Mouse (Mus musculus): ENCODE results near the gene Pcbp3. TPM values are rescaled to one million over a fixed set of nuclear protein-coding genes. Genes with fewer than 3 reads are reported as not detected.

Gene Pcbp3
- polyA plus RNA-seq, 1 experiment from 2014 or later = 11.8 TPM

DNA sequence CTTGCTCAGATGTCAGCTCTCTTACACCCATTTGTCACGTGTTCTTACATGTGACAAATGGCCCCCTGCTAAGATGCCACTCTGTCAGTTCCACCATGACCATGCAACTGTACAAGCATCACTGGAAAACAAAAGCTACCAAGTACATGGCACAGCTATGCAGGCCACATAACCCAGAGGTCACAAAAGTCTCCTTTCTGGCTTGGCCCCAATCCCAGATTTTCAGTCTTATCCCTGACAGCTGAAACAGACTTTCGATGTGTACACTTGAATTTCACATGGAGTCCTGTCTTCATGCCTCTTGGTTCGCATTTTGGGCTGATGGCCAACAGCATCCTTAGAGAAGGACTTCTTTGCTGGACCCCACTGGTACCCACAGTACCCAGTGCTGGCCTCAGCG is 116.8 kb downstream of the Pcbp3 start:
- H3K36me3 ChIP-seq = no peaks in the 10 kb centered on the region
- H3K9ac ChIP-seq = no peak overlapping the region
- no peak for ATAC-seq (ENCODE audit: extremely low read depth, insufficient number of reproducible peaks, low FRiP score, low TSS enrichment)
- peaks cover 7% of the 10 kb centered on the region; the same call in 1 of the 2 replicates for H3K4me1 ChIP-seq
- no peak overlapping the region for H3K4me3 ChIP-seq
- 60% methylated on average over 4 of the region's 4 CpGs for WGBS
- H3K4me2 ChIP-seq = no peak overlapping the region
- no peaks in the 10 kb centered on the region for H3K27me3 ChIP-seq (replicated peaks)
- H3K9me3 ChIP-seq = no peaks in the 10 kb centered on the region
- no peak overlapping the region for H3K27ac ChIP-seq (replicated peaks)

DNA sequence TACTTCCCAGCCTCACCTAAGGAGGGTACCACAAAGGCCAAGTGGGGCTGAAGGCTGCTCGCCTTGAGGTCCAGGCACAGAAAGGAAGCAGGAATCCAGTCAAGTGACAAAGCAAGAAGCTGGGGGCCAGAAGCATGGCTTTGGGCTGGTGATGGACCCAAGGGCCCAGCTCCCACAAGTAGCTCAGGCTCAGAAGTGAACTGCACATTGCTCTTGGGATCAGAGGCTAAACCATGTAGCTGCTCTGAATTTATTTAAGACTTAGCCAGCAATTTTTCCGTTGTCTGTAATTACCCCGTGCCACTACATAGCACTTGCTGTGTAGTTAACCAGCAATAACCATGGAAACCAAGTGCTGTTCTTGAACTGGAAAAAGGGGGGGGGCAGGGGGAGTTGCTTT is 117.3 kb downstream of the Pcbp3 start:
- Histone ChIP-seq H3K4me2 (no peak overlapping the region), H3K27ac (replicated peaks) (no peak overlapping the region), H3K9me3 (no peaks in the 10 kb centered on the region), H3K9ac (no peak overlapping the region), H3K4me1 (peaks cover 7% of the 10 kb centered on the region; the same call in 1 of the 2 replicates), H3K27me3 (replicated peaks) (no peaks in the 10 kb centered on the region), H3K4me3 (no peak overlapping the region), H3K36me3 (no peaks in the 10 kb centered on the region)
- ATAC-seq (ENCODE audit: extremely low read depth, insufficient number of reproducible peaks, low FRiP score, low TSS enrichment) = no peak
- WGBS = 79% methylated on average over 3 of the region's 3 CpGs

DNA sequence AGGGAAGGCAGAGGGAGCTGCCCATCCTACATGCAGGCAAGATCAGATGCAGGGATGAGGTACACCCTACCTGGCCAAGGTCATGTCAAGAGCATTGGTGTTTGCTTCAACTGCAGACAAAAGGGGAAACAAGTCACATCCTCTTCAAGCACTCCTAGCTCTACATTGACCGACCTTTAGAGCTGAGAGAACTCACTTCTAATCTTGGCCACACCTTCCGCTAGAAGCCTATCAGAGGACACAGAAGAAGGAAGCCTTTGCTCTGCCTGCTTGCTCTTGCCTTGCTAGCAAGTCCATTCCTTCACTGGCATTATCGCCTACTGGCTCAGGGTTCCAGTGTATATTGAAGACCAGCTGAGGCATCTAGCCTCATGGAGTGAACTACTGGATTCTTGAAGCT is 119.6 kb downstream of the Pcbp3 start:
- Histone ChIP-seq H3K27ac (replicated peaks) (no peak overlapping the region), H3K4me1 (peaks cover 7% of the 10 kb centered on the region; the same call in 1 of the 2 replicates)
- no peak for ATAC-seq (ENCODE audit: extremely low read depth, insufficient number of reproducible peaks, low FRiP score, low TSS enrichment)

DNA sequence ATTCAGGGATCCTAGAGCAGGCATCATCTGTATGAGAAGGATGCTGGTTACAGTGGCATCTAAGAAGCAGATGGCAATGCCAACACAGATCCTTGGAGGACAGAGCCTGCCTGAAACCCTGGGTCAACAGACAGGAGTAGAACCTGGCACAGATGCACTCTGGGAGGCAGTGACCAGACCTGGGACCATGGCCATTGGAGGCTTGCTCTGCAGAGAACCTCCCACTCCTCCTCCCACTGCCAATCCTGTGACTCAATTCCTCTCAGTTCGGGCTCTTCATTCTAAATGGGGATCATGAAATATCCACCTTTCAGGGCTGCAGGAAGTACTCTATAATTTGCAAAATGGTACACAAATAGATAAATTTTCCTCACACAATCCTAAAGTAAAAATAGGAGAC is 120.5 kb downstream of the Pcbp3 start:
- no peak for ATAC-seq (ENCODE audit: extremely low read depth, insufficient number of reproducible peaks, low FRiP score, low TSS enrichment)
- Histone ChIP-seq H3K4me2 (no peak overlapping the region), H3K4me1 (peaks cover 7% of the 10 kb centered on the region; the same call in 1 of the 2 replicates), H3K9me3 (no peaks in the 10 kb centered on the region), H3K27me3 (replicated peaks) (no peaks in the 10 kb centered on the region), H3K9ac (no peak overlapping the region), H3K27ac (replicated peaks) (no peak overlapping the region), H3K4me3 (no peak overlapping the region), H3K36me3 (no peaks in the 10 kb centered on the region)
- 71% methylated on average over 1 of the region's 1 CpGs for WGBS

More for the DNA sequence above, 119.6 kb downstream of the Pcbp3 start:
- H3K27me3 ChIP-seq (replicated peaks) = no peaks in the 10 kb centered on the region
- H3K9ac ChIP-seq = no peak overlapping the region
- no peak overlapping the region for H3K4me3 ChIP-seq
- no peaks in the 10 kb centered on the region for H3K9me3 ChIP-seq
- H3K4me2 ChIP-seq = no peak overlapping the region
- no peaks in the 10 kb centered on the region for H3K36me3 ChIP-seq
- WGBS = 73% methylated on average over 3 of the region's 3 CpGs

DNA sequence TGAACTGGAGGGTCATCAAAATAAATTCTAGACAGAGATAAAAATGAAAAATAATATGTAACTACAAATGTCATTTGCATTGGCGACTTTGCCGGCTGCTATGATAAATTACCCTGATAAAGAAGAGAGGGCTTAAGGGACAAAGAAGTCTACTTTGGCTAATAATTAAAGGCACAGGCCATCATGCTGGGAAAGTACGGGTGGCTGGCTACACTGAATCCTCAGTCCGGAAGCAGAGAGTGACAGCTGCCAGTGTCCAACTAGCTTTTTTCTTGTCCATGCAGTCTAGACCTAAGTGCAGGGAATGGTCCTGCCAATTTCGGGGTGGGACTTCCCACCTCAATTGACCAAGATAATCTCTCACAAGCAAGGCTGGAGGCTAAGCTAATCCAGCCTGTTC is 121.1 kb downstream of the Pcbp3 start:
- Histone ChIP-seq H3K27ac (replicated peaks) (no peak overlapping the region), H3K4me1 (peaks cover 11% of the 10 kb centered on the region), H3K4me2 (no peak overlapping the region), H3K9me3 (no peaks in the 10 kb centered on the region), H3K27me3 (replicated peaks) (no peaks in the 10 kb centered on the region), H3K9ac (no peak overlapping the region), H3K36me3 (no peaks in the 10 kb centered on the region), H3K4me3 (no peak overlapping the region)
- 67% methylated on average over 5 of the region's 5 CpGs for WGBS
- no peak for ATAC-seq (ENCODE audit: extremely low read depth, insufficient number of reproducible peaks, low FRiP score, low TSS enrichment)

DNA sequence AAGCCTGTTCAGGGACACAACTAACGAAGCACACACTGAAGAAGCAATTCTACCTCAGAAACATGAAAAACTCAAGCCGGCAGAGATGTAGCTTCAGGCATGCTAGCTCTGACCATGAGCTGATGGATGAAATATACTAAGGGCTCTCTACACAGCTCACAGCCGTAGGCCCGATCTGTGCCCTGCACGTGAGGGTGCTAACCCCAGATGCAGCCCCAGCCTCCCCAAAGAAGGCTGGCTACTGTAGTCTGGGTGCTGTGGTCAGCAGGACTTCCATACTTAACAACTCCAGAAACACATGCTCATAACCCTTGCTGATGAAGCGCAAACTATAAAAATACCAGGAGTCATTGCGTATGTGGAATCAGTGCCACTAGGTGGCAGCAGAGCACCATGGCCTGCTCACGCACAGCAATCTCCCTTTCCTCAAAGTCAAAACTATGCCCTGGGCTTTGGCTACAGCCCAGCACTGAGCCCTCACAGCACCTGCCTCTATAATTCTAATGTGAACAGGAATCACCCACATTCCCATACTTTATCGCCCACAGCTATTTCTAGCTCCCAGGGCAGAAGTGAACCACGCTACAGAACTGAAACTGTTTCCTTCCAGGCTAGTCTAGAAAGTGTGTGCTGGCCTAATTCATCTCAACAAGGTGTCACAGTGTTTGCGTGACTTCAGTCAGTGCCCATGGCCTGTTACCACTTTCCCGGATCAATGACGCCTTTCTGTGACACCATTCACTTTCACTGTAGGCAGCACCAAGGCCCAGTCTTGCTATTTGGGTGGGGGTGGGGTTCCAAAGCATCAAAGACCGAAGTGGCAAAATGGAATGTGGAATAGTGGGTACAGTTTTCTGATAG is 126.0 kb downstream of the Pcbp3 start:
- no peaks in the 10 kb centered on the region for H3K9me3 ChIP-seq
- ATAC-seq (ENCODE audit: extremely low read depth, insufficient number of reproducible peaks, low FRiP score, low TSS enrichment) = no peak
- no peaks in the 10 kb centered on the region for H3K36me3 ChIP-seq
- H3K4me3 ChIP-seq = no peak overlapping the region
- H3K27me3 ChIP-seq (replicated peaks) = no peaks in the 10 kb centered on the region; the same call in 1 of the 2 replicates
- H3K9ac ChIP-seq = no peak overlapping the region
- no peak overlapping the region for H3K27ac ChIP-seq (replicated peaks)
- 54% methylated on average over 14 of the region's 14 CpGs for WGBS
- no peak overlapping the region for H3K4me2 ChIP-seq
- peaks cover 3% of the 10 kb centered on the region; the same call in 1 of the 2 replicates for H3K4me1 ChIP-seq

DNA sequence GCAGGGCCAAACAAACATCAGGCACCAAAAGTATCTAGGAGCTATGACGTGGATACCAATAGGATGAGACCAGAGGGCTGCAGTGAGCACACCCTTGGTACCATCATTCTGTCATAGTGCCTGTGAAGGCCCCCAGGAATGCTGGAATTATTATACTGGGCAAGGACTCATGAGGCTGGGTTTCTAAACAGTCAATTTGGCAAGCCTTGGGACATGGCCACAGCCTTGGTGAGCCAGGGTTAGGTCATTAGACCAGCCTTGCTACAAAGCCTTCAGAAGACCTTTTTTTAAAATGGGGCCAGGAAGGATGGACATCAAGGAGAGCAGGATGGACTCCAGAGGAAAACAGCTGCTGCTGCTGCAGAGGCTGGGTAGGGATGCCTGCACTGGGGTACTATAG is 128.8 kb downstream of the Pcbp3 start:
- ATAC-seq (ENCODE audit: extremely low read depth, insufficient number of reproducible peaks, low FRiP score, low TSS enrichment) = no peak
- H3K4me3 ChIP-seq = no peak overlapping the region
- WGBS = 48% methylated on average over 1 of the region's 1 CpGs
- H3K27me3 ChIP-seq (replicated peaks) = no peaks in the 10 kb centered on the region; the same call in 1 of the 2 replicates
- H3K9ac ChIP-seq = no peak overlapping the region
- H3K4me1 ChIP-seq = peaks cover 3% of the 10 kb centered on the region; the same call in 1 of the 2 replicates
- no peaks in the 10 kb centered on the region for H3K36me3 ChIP-seq
- H3K4me2 ChIP-seq = no peak overlapping the region
- no peaks in the 10 kb centered on the region for H3K9me3 ChIP-seq
- H3K27ac ChIP-seq (replicated peaks) = no peak overlapping the region

DNA sequence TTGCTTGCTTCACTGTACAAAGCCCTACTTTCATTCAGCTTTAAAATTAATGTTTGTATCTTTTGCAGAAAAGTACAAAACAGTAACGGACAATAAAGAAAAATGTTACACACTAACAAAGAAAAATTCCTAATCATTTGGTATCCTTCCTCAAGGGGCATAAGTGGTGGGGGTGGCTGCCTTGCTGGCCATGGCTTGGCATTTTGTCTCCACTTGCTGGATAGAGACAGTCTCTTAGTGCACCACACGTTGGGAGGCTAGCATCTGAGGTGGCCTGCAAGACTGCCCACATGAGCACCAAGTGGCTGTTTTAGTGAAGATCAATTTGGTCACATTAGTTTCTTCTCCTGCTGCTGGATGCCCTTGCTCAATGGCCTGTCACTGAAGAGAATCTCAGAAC is 129.8 kb downstream of the Pcbp3 start:
- H3K27me3 ChIP-seq (replicated peaks) = no peaks in the 10 kb centered on the region; the same call in 1 of the 2 replicates
- no peak for ATAC-seq (ENCODE audit: extremely low read depth, insufficient number of reproducible peaks, low FRiP score, low TSS enrichment)
- 75% methylated on average over 2 of the region's 2 CpGs for WGBS

DNA sequence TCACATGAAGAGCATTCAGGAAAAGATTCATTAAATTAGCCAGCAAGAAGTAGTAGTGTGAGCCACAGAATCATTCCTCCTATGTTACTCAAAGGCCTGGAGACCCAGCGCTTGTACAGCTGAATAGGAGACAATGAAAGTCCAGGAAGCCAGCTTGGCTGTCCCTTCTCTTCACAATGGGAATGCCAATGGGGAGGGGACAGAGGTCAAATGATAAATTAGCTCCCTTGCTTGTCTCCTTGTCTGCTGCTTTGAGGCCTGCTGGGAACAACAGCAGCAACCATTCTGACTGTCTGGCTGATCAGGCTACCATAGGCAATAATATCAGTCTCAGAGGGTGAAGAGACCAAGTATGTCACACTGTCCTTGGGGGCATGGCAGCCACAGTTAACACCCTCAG is 130.5 kb downstream of the Pcbp3 start:
- H3K4me1 ChIP-seq = peaks cover 3% of the 10 kb centered on the region; the same call in 1 of the 2 replicates
- no peaks in the 10 kb centered on the region; the same call in 1 of the 2 replicates for H3K27me3 ChIP-seq (replicated peaks)
- no peaks in the 10 kb centered on the region for H3K36me3 ChIP-seq
- H3K4me2 ChIP-seq = no peak overlapping the region
- no peak overlapping the region for H3K4me3 ChIP-seq
- H3K9me3 ChIP-seq = no peaks in the 10 kb centered on the region
- no peak overlapping the region for H3K27ac ChIP-seq (replicated peaks)
- H3K9ac ChIP-seq = no peak overlapping the region
- WGBS = 68% methylated on average over 1 of the region's 1 CpGs
- ATAC-seq (ENCODE audit: extremely low read depth, insufficient number of reproducible peaks, low FRiP score, low TSS enrichment) = no peak

More for the DNA sequence above, 129.8 kb downstream of the Pcbp3 start:
- Histone ChIP-seq H3K4me3 (no peak overlapping the region), H3K27ac (replicated peaks) (no peak overlapping the region), H3K9ac (no peak overlapping the region), H3K4me1 (peaks cover 3% of the 10 kb centered on the region; the same call in 1 of the 2 replicates), H3K4me2 (no peak overlapping the region), H3K9me3 (no peaks in the 10 kb centered on the region), H3K36me3 (no peaks in the 10 kb centered on the region)

DNA sequence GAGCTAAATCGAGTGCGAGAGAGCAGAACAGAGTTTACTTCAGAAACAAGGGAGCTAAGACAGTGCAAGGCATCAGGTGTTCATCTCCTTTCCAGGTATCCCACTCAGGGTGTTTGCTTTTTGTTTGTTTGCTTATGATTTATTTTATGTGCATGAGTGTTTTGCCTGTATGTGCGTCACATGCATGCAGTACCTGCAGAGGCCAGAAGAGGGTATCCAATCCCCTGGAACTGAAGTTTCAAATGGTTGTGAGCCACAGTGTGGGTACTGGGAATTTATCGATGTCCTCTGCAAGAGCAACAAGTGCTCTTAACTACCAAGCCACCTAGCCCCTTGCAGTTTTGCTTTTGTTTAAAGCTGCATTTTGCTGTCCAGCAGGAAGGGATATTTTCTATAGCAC is 132.8 kb downstream of the Pcbp3 start:
- no peak overlapping the region for H3K9ac ChIP-seq
- H3K4me1 ChIP-seq = no peaks in the 10 kb centered on the region
- WGBS = 97% methylated on average over 4 of the region's 4 CpGs
- H3K4me3 ChIP-seq = no peak overlapping the region
- no peaks in the 10 kb centered on the region; the same call in 1 of the 2 replicates for H3K27me3 ChIP-seq (replicated peaks)
- H3K36me3 ChIP-seq = no peaks in the 10 kb centered on the region
- no peak overlapping the region for H3K4me2 ChIP-seq
- ATAC-seq (ENCODE audit: extremely low read depth, insufficient number of reproducible peaks, low FRiP score, low TSS enrichment) = no peak
- no peak overlapping the region for H3K27ac ChIP-seq (replicated peaks)
- no peaks in the 10 kb centered on the region for H3K9me3 ChIP-seq

DNA sequence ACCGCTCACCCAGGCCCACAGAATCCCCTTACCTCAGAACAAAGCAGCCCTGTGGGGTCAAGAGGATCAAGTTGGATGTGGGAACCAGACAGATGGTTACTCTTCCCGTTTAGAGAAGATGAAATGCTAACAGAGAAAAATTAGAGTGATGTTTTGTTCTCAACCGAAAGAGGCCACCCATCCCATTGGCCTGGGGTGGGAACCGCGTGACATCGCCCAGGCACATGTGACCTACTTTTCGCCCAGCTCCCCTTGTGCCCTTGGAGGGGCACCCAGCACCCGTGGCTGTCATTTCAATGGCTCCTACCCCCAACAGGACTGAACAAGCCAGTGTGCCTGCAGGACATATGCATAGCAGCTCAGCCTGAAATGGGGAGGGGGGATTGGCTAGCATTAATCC is 139.0 kb downstream of the Pcbp3 start:
- Histone ChIP-seq H3K9me3 (no peaks in the 10 kb centered on the region), H3K27ac (replicated peaks) (no peak overlapping the region), H3K36me3 (no peaks in the 10 kb centered on the region), H3K4me2 (no peak overlapping the region), H3K4me1 (no peaks in the 10 kb centered on the region), H3K27me3 (replicated peaks) (no peaks in the 10 kb centered on the region), H3K4me3 (no peak overlapping the region), H3K9ac (no peak overlapping the region)
- no peak for ATAC-seq (ENCODE audit: extremely low read depth, insufficient number of reproducible peaks, low FRiP score, low TSS enrichment)
- 82% methylated on average over 8 of the region's 8 CpGs for WGBS

DNA sequence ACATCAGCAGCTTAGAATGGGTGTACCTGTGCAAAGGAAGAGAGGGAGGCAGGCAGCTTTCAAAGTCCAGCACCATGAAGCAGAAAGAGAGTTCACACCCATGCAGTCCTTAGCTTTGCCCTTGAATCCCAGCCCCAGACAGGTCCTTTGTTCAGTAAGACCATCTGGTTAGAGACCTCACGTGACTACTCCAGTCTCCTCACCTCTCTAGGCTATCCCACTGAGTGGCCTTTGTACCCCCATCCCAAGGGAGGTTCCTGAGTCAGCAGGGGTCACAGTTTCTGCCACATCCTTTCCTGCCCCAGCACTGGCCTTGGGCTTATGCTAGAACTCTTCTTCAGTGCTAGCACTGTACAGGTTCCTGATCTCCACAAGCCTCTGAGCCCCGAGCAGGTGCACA is 142.4 kb downstream of the Pcbp3 start:
- Histone ChIP-seq H3K9me3 (no peaks in the 10 kb centered on the region), H3K4me2 (no peak overlapping the region), H3K36me3 (no peaks in the 10 kb centered on the region), H3K4me1 (0 out of 2 replicates have a peak, but pooled peaks cover 5% of the 10 kb centered on the region), H3K9ac (no peak overlapping the region), H3K27ac (replicated peaks) (no peak overlapping the region), H3K27me3 (replicated peaks) (no peaks in the 10 kb centered on the region), H3K4me3 (no peak overlapping the region)
- 57% methylated on average over 2 of the region's 2 CpGs for WGBS
- ATAC-seq (ENCODE audit: extremely low read depth, insufficient number of reproducible peaks, low FRiP score, low TSS enrichment) = no peak
